Mouse (Mus musculus) liver, postnatal 0 days (tissue): ENCODE data around the gene 2810006K23Rik. TPM values are rescaled to one million over a fixed set of nuclear protein-coding genes. Genes with fewer than 3 reads are reported as not detected.

ENCODE experiments used
- ATAC-seq: fragments of 200-750 bp; cut with Nextera tagmentation; 2 replicates; pipeline ENCODE4 v1.8.0; 2017; ENCODE audit warnings: mild to moderate bottlenecking, moderate library complexity
- DNase-seq: peaks from one replicate; pipeline ENCODE4 v3.0.0-alpha.2; 2016
- H3K27ac ChIP-seq: fragments of 300-500 bp; sonication (generic); 2 replicates; pipeline ENCODE4 v1.5.1; 2014; ENCODE audit warnings: antibody characterized with exemption, moderate library complexity, mild to moderate bottlenecking, low read depth
- H3K27me3 ChIP-seq: fragments of 300-500 bp; sonication (generic); 2 replicates; pipeline ENCODE4 v1.6.1; 2014; ENCODE audit warnings: low read length, control low read depth, mixed read lengths; ENCODE audit not compliant: insufficient read depth
- H3K36me3 ChIP-seq: fragments of 300-500 bp; sonication (generic); replicated peaks from 2 replicates; pipeline ENCODE4 v1.6.1; 2014; ENCODE audit warnings: mild to moderate bottlenecking, control low read depth, low read length, moderate library complexity, mixed read lengths; ENCODE audit not compliant: insufficient read depth
- H3K4me1 ChIP-seq: fragments of 300-500 bp; sonication (generic); 2 replicates; pipeline ENCODE4 v1.6.1; 2014; ENCODE audit warnings: antibody characterized with exemption, mild to moderate bottlenecking, control low read depth; ENCODE audit not compliant: insufficient read depth
- H3K4me2 ChIP-seq: fragments of 300-500 bp; sonication (generic); 2 replicates; pipeline ENCODE4 v1.6.1; 2014; ENCODE audit warnings: low read depth, mild to moderate bottlenecking, low read length, moderate library complexity, mixed read lengths
- H3K4me3 ChIP-seq: fragments of 300-500 bp; sonication (generic); 2 replicates; pipeline ENCODE4 v1.5.1; 2014; ENCODE audit warnings: low read depth, low read length
- H3K9ac ChIP-seq: fragments of 300-500 bp; sonication (generic); replicated peaks from 2 replicates; pipeline ENCODE4 v1.6.1; 2014; ENCODE audit warnings: mild to moderate bottlenecking, moderate library complexity
- H3K9me3 ChIP-seq: fragments of 300-500 bp; sonication (generic); 2 replicates; pipeline ENCODE4 v1.6.1; 2016; ENCODE audit warnings: mild to moderate bottlenecking, control low read depth, low read length, mixed read lengths
- CTCF ChIP-seq: sonication (generic); IDR thresholded peaks from 2 replicates; pipeline ENCODE4 v1.5.1; 2016; ENCODE audit warnings: antibody characterized with exemption, low read depth
- EP300 ChIP-seq: IDR thresholded peaks from 2 replicates; pipeline ENCODE4 v1.6.1; 2016; ENCODE audit warnings: antibody characterized with exemption, low read depth, mild to moderate bottlenecking
- WGBS: fragments of 180-500 bp; shearing (Covaris S2); extraction: QIAGEN DNeasy Blood & Tissue Kit; methylation state at CpG from one replicate; pipeline ENCODE4 v1.1.7; 2014; ENCODE audit not compliant: insufficient replicate concordance; 5-methylcytosine and 5-hydroxymethylcytosine counted together
- polyA plus RNA-seq: library from polyadenylated mRNA; unstranded; fragments of >200 nt; fragmentation: Nextera tagmentation; extraction: Ambion mirVana; gene quantifications from 2 replicates; pipeline ENCODE4 v1.2.1, GENCODE M21; 2015

2810006K23Rik gene
- polyA plus RNA-seq, 1 experiment from 2014 or later, result 4.9 TPM

- peaks cover 20% of the 10 kb centered on the region for H3K36me3 ChIP-seq
- peak overlapping the region; percentile 99 for H3K4me2 ChIP-seq
- H3K9ac ChIP-seq, result peak overlapping the region; percentile 97
- peaks cover 28% of the 10 kb centered on the region for H3K4me1 ChIP-seq
- TF ChIP-seq EP300 (no peak), CTCF (0 out of 2 replicates have a peak, but pooled peaks have one; percentile 22)
- peak; percentile 78 for DNase-seq
- H3K9me3 ChIP-seq, result no peaks in the 10 kb centered on the region
- no peaks in the 10 kb centered on the region for H3K27me3 ChIP-seq
- peak overlapping the region; percentile 95 for H3K27ac ChIP-seq
- WGBS, result 4% methylated on average over 24 of the region's 30 CpGs
- H3K4me3 ChIP-seq, result peak overlapping the region; percentile 97
- peak; percentile 57 for ATAC-seq
Measured at GRCm38 (mm10) chr5:124352141-124352920, 24.4 kb downstream of the 2810006K23Rik start.

GRCm38 (mm10) chr5:124353011-124353725, 25.3 kb downstream of the 2810006K23Rik start:
- Histone ChIP-seq H3K9me3 (no peaks in the 10 kb centered on the region), H3K4me2 (peak overlapping the region; percentile 99), H3K9ac (peak overlapping the region; percentile 97), H3K36me3 (peaks cover 16% of the 10 kb centered on the region), H3K4me1 (peaks cover 28% of the 10 kb centered on the region), H3K27me3 (no peaks in the 10 kb centered on the region), H3K27ac (peak overlapping the region; percentile 95), H3K4me3 (peak overlapping the region; percentile 97)
- DNase-seq, result no peak
- peak; percentile 6; the same call in 1 of the 2 replicates for ATAC-seq
- 6% methylated on average over 25 of the region's 32 CpGs for WGBS
- TF ChIP-seq CTCF, result no peak
- TF ChIP-seq EP300, result no peak

- no peaks in the 10 kb centered on the region for H3K27me3 ChIP-seq
- peak overlapping the region; percentile 97 for H3K9ac ChIP-seq
- peaks cover 8% of the 10 kb centered on the region for H3K36me3 ChIP-seq
- DNase-seq (peak; percentile 82), ATAC-seq (peak; percentile 60)
- H3K4me3 ChIP-seq, result peak overlapping the region; percentile 97
- H3K9me3 ChIP-seq, result no peaks in the 10 kb centered on the region
- peak overlapping the region; percentile 99 for H3K4me2 ChIP-seq
- no peak for TF ChIP-seq EP300
- peak; percentile 59 for TF ChIP-seq CTCF
- H3K27ac ChIP-seq, result peak overlapping the region; percentile 95
- peaks cover 28% of the 10 kb centered on the region for H3K4me1 ChIP-seq
- WGBS, result under 1% methylated on average over 39 of the region's 132 CpGs
Measured at GRCm38 (mm10) chr5:124353726-124354547, 26.0 kb downstream of the 2810006K23Rik start.

- TF ChIP-seq EP300, result no peak
- TF ChIP-seq CTCF, result no peak
- Histone ChIP-seq H3K9me3 (no peaks in the 10 kb centered on the region), H3K4me1 (peaks cover 28% of the 10 kb centered on the region), H3K4me2 (peak overlapping the region; percentile 75), H3K27me3 (no peaks in the 10 kb centered on the region), H3K9ac (peak overlapping the region; percentile 97), H3K36me3 (0 out of 2 replicates have a peak, but pooled peaks cover under 1% of the 10 kb centered on the region), H3K4me3 (peak overlapping the region; percentile 97), H3K27ac (peak overlapping the region; percentile 95)
- WGBS, result under 1% methylated on average over 33 of the region's 60 CpGs
- ATAC-seq (peak; percentile 76), DNase-seq (peak; percentile 52)
Measured at GRCm38 (mm10) chr5:124354574-124355424, 26.9 kb downstream of the 2810006K23Rik start.

- WGBS, result 9% methylated on average over 12 of the region's 12 CpGs
- Histone ChIP-seq H3K27ac (no peak overlapping the region), H3K36me3 (no peaks in the 10 kb centered on the region), H3K27me3 (no peaks in the 10 kb centered on the region), H3K4me1 (peaks cover 28% of the 10 kb centered on the region), H3K4me3 (peak overlapping the region; percentile 97), H3K9me3 (no peaks in the 10 kb centered on the region), H3K4me2 (peak overlapping the region; percentile 75), H3K9ac (peak overlapping the region; percentile 97; the same call in 1 of the 2 replicates)
- TF ChIP-seq CTCF (no peak), EP300 (no peak)
- ATAC-seq (no peak), DNase-seq (no peak)
Measured at GRCm38 (mm10) chr5:124355425-124355959, 27.6 kb downstream of the 2810006K23Rik start.
